Mouse (Mus musculus): ENCODE data around the gene Rspry1. TPM values are rescaled to one million over a fixed set of nuclear protein-coding genes. Genes with fewer than 3 reads are reported as not detected.

Gene Rspry1
- total RNA-seq (2021) = 10 to 100 TPM; 12.9 to 14.9 TPM
- long read RNA-seq, experiment 1, transcript Rspry1-201 (15 exons, 3,852 nt) = major isoform, 13 of 21 reads
- long read RNA-seq, experiment 1, partial matches to known transcripts = 1 of 21 reads
- long read RNA-seq, experiment 1, other reads (novel, unspliced or antisense) = 2 of 21 reads
- long read RNA-seq, experiment 2, transcript Rspry1-201 (15 exons, 3,852 nt) = major isoform, 14 of 21 reads
- long read RNA-seq, experiment 2, partial matches to known transcripts = 2 of 21 reads
- long read RNA-seq, experiment 2, other reads (novel, unspliced or antisense) = 0 of 21 reads

DNA sequence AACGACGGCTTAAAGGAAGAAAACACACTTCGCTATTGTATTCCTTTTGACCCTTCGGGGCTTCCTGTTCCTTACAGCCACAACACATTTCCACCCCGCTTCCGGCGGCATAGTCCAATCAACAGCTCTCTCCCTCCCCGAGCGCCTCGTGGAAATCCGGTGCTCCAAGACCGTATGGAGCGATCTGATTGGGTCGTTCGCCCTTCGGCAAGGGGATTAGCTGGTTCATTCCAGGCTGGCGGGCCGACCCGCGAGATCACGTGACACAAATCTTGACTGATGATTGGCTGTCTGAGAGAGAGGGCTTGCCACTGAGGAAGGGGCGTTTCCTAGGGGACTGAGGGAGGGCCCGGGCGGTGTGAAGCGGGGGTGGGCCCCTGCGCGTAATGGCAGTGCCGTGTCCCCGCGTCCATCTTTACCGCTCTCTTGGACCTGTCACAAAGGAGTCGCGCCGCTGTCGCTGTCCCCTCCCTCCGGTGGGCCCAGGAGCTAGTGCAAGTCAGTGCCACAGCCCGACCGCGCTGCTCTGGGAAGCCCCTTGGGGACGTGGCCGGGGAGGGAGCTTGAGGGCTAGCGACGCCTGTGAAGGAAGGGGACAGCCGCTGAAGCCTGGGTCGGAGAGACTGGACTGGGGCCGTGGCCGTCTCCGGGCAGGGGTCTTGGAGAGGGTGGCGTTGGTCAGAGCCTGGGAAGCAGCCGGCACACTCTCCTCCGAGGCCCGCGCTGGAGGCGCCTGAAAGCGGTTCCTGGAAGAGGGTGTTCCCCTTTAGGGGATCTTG lies at the start of gene Rspry1, which contains the start of gene Fam192a:
Gene Rspry1 (plus strand): TSS at position 331 of the 779 bp plus-strand sequence.
Gene Fam192a (minus strand): TSS at position 391 of the 779 bp plus-strand sequence.
- peak; percentile 98 to 99 for DNase-seq
- intact Hi-C loops (cut with DNase I) = loop anchor here (2.0 to 10.0 kb wide), 2 partner anchors 61 to 313 kb away; partner anchors contain the start of gene Ccdc102a

DNA sequence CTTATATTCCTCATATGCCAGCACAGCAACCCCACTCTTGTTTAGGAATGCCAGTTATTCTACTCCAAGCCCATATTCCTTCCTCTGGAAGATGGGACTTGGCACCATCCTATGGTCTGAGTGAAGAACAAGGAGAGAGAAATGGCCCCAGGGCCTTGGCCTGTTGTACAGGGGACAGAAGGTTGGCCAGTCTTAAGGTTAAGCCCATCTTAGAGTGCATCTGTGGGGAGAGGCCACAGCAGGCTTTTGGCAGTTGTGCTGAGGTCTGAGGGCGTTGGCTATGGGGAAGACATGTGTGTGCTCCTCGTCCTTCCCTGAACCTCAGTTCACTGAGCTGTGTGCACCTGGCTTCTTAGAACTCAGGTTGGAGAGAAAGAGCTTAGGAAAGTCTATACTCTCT lies 49.0 kb upstream of the Rspry1 start:
- no peak for DNase-seq
- intact Hi-C loops (cut with DNase I) = no loop called here

DNA sequence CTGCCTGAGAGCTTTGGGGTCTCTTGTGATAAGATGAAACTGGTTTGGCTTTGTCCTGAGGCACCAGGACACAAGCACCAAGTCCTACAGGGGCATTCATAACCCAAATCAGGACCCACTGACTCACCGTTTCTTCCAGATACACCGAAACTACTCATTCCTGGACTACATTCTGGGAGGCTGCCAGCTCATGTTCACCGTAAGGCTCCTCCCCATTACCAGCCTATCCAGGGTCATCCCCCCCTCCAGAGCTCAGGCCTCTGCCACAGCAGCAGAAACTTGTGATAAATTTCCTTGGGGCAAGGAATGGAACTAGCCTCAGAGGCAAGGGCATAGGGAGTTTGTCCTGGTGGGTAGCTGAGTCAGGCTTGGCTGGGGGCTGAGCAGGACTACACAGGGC lies 44.5 kb upstream of the Rspry1 start:
- no peak for DNase-seq
- intact Hi-C loops (cut with DNase I) = no loop called here

DNA sequence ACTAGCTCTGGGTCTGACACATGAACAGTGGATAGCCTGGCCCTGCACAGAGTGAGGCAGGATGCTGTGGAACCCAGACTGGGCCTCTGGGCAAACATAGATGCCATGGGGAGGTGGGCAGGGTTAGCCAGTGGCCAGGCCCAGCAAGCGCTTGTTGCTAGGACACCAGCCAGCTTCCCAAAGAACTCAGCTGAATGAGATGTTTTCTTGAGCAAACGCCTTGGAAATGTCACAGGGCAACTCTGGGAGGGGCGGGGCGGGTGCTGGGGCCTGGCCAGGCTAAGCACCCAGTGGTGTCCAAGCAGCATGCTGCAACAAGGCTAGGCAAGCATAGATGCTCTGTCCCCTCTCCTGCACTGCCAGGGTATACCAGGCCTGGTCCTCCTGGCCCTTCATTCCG lies 40.5 kb upstream of the Rspry1 start:
- no peak for DNase-seq
- intact Hi-C loops (cut with DNase I) = no loop called here

DNA sequence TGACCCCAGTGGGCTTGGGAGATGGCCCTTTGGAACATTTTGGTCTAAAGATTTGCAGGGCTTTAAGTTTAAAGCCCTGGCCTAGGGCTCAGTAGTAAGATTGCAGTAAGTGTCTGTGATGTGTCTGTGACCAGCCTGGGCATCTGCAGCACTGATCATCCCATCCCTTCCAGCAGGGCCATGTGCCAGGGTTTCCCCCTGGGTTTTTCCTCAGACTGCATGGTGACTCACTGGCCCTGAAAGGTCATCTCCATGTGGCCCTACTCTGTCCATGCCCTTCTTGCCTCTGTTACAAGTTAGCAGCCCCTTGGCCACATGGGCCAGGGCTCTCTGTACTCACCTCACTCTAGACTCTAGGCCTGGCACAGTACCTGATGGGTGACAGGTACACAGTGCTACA lies 37.3 kb upstream of the Rspry1 start:
- no peak for DNase-seq
- intact Hi-C loops (cut with DNase I) = no loop called here

DNA sequence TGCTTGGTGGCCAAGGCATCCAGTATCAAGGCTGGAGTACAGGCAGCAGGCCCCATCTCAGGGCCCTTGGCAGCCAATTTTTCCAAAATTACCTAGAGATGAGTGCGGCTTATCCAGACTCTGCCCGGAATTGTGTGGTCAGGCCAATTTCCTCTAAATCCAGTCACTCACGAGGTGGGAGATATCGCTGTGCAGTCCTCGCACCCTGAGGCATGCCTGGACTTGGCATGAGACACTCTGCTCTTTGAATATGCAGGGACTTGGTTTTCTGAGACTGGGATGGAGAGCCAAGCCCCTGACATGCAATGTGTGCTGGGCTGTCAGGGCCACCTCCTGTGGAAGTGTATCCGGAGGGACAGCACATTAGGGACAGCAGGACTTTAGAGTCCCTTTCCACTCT lies 35.7 kb upstream of the Rspry1 start:
- DNase-seq = no peak
- intact Hi-C loops (cut with DNase I) = no loop called here

DNA sequence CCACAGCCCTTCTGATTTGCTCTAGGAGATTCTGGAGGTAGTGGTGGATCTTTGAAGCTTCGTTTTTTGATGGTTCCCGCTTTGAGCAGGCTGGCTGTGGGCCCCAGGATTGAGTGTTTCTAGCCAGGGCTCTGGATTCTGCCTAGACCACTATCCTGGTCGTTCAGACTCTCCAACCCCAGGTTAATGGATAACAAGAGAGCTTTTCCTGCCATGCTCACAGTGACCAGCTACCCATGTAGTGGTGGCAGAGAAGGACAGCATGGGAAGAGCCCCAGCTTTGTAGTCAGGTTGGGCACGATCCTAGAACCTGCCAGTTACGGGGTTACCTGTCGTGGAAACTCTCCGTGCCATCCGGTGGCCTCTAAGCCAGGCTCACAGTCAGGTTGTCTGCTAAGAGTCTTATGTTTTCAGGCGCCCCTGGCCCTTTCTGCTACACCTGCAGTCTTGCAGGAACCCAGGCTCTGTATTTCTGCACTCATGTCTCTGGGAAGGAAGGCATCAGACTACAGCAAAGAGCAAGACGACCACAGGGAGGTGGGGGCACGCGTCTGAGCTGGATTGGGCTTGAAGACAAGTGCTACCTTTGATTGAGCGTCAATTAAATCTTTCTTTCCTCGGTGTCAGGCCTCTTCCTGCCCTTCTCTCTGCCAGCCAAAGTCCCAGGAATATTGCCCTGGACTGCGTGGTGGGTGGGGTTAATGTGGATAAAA lies 35.1 kb upstream of the Rspry1 start:
- no peak for DNase-seq
- intact Hi-C loops (cut with DNase I) = no loop called here

DNA sequence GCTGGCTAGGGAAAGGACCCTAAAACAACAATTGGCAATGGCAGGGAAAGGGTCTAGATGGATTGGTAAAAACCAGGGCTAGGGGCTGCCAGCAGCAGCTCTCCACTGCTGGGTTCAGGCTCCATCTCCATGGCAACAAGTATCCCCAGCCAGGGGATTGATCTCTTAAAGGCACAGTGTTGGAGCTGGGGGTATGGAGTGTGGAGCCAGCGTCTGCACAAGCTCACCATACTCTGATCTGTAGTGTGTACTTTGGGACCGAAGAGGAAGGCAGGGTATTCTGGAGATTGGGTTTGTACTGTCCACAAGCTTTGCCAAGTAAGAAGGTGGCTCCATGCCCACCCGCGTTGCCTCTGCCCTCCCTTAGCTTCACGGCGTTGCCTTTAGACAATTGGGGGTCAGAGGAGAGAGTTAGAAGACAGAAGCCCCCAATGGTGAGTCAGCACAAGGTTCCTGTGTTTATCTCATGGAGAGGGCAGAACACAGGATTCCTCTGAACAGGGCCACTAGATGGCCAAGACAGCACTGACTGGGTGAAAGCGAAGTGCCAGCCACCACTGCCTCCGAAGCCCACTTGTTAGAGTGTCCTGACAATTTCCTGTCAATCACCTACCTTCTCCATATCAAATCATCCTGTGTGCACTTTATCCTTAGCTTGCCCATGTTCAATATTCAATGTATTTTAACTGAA lies 34.4 kb upstream of the Rspry1 start:
- DNase-seq = no peak
- intact Hi-C loops (cut with DNase I) = no loop called here

DNA sequence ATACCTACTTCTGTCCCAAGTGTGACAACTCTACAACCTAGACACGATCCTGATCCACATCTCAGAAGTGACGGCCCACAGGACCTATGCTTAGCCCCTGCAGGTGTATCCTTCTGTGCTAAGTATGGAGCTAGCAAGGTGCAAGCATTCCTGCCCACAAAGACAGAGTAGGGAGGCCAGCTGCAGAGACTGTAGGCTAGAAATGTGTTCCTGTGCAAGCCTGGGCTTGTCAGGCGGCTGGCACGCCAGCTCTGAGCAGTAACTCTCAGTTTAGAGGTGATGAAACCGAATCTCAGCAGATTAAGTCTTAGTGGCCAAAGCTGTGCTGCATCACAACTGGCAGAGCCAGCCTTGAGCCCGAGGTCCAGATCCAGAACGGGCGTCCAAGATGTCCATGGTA lies 33.6 kb upstream of the Rspry1 start:
- intact Hi-C loops (cut with DNase I) = no loop called here
- DNase-seq = no peak

DNA sequence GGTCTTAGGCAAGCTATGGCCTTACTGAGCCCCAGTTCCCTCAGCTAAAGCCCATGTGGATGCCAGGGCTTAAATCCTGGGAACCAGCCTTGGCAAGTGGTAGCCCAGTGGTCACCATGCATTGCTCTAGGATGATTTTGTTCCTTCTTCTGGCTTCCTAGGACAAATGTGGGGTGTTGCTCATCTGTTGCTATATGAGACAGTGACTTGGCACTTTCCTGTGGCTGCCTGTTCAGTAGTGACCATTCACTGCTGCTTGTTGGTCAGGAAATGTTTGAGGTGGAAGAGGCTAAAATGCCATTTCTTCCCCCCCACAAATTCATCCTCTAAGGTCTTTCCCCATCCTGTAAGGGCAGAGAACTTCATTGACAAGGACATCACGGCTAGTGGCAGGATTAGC lies 32.3 kb upstream of the Rspry1 start:
- intact Hi-C loops (cut with DNase I) = no loop called here

DNA sequence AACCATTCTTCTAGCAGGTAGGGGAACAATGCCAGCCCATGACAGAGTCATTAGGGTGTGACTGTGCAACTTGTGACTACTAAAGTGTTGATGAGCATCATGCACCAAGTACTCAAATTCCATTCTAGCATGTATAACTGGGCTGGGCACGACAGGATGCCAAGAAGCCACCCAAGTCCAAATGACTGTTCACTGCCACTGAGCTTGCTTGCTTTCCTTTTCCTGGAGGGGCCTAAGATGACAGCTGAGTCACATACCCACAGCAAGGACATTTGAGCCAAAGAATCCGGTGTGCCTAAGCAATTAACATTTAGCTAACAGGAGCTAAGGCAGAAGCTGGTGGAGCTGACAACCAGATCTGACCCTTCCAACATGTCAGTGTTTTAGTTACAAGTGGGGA lies 29.8 kb upstream of the Rspry1 start:
- no peak for DNase-seq
- intact Hi-C loops (cut with DNase I) = no loop called here

More for the DNA sequence above, 32.3 kb upstream of the Rspry1 start:
- DNase-seq = no peak

DNA sequence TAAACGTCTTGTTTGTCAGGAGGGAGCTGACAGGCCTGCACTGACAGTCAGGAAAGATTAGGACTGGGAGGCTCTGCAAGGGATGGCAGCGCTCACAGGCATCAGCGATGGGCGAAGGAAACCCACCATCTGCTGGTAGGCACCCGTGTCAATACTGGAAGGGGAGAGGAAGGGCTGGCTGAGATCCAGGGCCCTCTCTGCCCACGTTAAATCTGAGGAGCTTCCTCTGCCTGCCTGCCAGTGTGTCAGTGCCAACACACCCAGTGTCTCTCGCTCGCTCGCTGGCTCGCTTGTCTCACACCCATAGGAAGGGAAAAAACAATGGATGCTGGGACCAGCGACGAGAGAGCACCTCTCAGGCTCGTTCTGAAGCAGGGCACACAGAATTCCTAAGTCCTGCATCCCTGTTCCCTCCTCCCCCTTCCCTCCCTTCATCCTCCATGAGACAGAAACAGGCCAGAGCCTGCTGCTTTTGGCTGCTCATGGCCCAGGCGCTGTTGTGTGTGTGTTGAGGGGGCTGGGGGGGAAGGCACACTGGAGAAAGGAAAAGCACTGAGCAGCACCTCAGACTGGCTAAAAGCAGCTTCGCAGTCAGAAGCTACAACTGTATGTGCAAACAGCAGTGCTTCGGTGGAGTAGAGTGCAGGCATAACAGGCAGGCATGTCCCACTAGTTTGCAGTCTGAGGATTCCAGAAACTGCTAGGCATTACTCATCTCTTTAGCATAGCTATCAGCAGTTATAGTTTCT lies 27.4 kb upstream of the Rspry1 start:
- no peak for DNase-seq
- intact Hi-C loops (cut with DNase I) = no loop called here

DNA sequence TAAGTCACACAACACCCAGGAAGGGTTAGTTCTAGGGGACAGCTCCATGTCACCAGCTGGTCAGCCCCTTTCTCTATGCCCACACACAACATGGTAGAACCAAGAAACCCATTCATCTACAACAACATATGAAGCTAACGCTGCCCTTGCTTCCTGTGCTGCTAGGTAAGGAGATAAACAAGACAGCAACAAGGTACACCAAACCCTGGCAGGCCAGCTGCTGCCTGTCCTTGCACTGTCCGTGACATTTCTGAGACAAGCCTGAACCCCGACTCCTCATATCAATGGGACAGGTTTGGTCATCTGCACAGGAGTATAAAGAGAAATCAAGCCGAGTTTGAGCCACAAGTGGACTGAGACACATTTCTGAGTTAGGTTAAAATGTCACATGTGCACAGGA lies 26.6 kb upstream of the Rspry1 start:
- DNase-seq = no peak
- intact Hi-C loops (cut with DNase I) = no loop called here

DNA sequence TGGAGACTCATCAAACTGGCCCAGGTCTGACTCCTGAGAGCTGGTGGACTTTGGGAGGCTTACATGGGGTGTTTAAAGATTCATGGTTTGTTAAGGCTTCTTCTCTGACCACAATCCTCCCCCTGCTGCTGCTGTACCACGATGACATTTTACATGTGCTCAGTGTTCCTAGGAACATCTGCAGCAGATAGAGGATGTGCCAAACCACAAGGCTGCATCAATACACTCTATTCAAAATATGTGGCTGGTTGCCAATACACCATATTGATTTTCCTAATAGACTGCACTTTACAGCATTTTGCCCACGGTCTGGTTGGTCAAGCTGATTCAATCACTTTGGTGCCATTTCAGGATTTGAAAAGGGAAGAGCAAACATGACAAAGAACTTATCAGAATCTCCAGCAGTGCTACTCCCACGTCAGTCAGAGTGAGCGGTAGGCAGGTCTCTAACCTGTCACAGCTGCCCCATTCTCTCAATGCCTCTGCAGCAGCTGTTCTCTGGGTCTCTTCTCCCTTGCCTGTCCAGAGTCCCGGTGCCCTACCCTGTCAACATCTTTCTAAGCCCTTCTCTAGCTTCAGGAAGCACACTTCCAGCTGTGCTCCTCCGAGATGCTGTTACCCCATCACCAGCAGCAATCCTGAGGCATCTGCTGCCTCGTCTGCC lies 19.8 kb upstream of the Rspry1 start:
- intact Hi-C loops (cut with DNase I) = loop anchor here (10.0 kb wide), 1 partner anchor 237 kb away; no protein-coding TSS in a partner anchor
- DNase-seq = no peak

DNA sequence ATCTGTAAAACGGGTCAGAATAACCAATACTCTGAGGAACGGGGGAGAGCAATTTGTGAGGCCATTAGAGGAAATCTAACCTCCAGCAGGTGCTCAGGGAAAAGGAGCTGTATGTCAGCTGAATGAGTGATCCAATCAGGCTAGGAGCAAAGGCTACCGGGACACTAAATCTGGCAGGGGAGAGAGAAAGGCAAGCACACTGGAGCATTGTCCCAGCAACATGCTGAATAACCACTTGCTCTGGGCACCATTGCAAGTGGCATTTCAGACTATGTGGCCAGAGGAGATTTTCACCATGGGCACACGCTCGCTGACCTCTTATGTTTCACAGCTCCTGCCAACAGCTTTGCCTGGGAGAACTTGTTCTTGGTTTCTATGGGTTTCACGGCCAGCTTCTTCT lies 19.2 kb upstream of the Rspry1 start:
- DNase-seq = no peak
- intact Hi-C loops (cut with DNase I) = loop anchor here (10.0 kb wide), 1 partner anchor 238 kb away; no protein-coding TSS in a partner anchor

DNA sequence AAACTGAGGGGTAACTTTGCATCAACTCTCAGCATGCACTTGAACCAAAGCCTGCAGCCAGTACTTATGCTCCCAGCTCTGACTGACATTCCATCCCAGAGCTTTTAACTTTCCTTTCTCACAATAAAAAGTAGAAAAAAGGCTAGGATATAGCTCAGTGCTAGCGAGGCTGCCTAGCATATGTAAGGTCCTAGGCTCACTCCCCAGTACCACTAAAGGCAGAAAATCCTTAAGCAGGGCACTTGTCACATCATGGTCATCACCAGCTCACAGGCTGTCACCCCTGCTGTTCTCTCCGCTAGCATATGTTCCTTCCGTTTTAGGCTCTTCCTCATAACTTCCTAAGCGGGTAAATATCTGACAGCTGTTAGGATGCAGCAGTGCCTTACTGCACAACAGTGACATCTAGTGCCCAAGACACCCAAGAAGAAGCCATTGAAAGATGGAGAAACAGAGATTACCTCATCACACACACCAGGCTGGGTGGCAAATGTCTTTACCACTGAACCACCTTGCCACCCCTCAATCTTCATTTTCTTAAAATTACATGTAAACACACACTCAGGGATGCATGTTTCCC lies 17.4 kb upstream of the Rspry1 start:
- DNase-seq = peak; percentile 35 to 54
- intact Hi-C loops (cut with DNase I) = loop anchor here (1.0 to 10.0 kb wide), 3 partner anchors 56 to 240 kb away; no protein-coding TSS in a partner anchor

DNA sequence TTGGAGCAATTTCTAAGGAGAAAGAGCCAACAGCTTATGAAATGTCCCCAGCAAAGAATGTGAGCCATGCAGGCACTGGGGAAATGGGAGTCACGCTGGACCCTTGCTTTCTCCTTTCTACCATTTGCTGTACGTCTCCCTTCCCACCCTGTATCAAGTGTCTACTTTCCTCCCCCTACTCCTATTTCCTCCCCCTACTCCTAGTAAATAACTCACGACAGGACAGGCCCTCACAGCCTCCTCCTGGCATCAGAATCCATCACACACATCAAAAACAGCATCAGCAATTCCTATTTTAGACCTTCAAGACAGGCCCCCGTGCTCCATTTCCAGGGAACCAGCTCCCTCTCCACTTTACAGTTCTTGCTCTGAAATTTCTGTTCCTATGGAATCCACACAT lies 10.0 kb upstream of the Rspry1 start:
- no peak for DNase-seq
- intact Hi-C loops (cut with DNase I) = no loop called here

DNA sequence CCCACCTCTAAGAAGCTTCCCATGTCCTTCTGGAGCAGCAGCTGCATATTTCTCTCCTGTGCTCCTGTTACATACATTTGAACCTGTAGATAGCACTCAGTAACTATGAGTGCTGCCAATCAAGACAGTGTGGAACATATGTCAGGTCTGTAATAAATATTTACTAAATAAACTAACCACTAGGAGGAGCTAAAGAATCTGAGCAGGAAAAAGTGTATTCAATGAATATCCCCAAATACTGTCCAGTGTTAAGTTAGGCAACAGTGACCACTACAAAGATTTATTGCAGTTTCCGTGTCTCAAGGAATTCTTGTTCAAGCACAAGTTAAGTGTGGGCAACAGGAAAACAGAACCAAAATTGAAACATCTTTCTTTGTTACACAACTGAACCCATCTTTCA lies 7.5 kb upstream of the Rspry1 start:
- intact Hi-C loops (cut with DNase I) = loop anchor here (2.0 kb wide), 1 partner anchor 109 kb away; no protein-coding TSS in a partner anchor
- no peak for DNase-seq

DNA sequence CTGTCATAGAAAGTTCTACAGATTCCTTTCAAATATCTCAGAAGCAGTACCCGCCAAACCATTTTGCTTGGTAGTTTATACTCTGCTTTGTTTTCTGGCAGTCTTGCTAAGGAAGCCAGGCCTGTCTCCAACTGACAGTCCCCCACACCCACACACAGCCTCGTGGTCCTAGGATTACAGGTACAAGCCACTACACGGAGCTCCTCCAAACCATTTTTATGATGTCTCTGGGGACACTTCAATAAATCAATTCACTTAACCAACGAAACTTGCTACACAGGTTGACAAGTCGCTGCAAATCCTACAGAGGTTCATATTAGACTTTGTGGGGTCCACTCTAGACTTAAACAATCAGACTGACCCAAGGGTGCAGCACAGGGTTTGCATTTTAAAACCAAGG lies 1.3 kb upstream of the Rspry1 start:
- intact Hi-C loops (cut with DNase I) = loop anchor here (10.0 kb wide), 1 partner anchor 314 kb away; the partner anchor contains the start of gene Ccdc102a
- DNase-seq = no peak
